Mouse (Mus musculus) C2C12 (cell line): ENCODE data around the gene Ccl6.

Experiments used
- CTCF ChIP-seq: IDR thresholded peaks from one replicate; pipeline ENCODE4 v1.5.1; 2011; ENCODE audit not compliant: control insufficient read depth, insufficient read depth, insufficient read length
- FOSL1 ChIP-seq: IDR thresholded peaks from one replicate; pipeline ENCODE4 v1.8.0; 2011; ENCODE audit warnings: mild to moderate bottlenecking, low read length; ENCODE audit not compliant: poor library complexity, insufficient read depth, severe bottlenecking
- MAX ChIP-seq: IDR thresholded peaks from one replicate; pipeline ENCODE4 v1.6.1; 2011; ENCODE audit warnings: mild to moderate bottlenecking, control low read depth
- MYOD1 ChIP-seq: IDR thresholded peaks from one replicate; pipeline ENCODE4 v1.6.1; 2011; ENCODE audit warnings: low read depth; ENCODE audit not compliant: control insufficient read depth, insufficient read length
- USF1 ChIP-seq: IDR thresholded peaks from one replicate; pipeline ENCODE4 v1.6.1; 2011; ENCODE audit warnings: low read depth, mild to moderate bottlenecking, control low read depth, moderate library complexity

GRCm38 (mm10) chr11:83556085-83556781 is 36.7 kb downstream of the Ccl6 start:
- TF ChIP-seq USF1 = peak; percentile 83
- no peak for TF ChIP-seq CTCF
- TF ChIP-seq MAX = peak; percentile 98
- no peak for TF ChIP-seq FOSL1
- TF ChIP-seq MYOD1 = no peak
